Mouse (Mus musculus): ENCODE results near the gene Msln. TPM values are rescaled to one million over a fixed set of nuclear protein-coding genes. Genes with fewer than 3 reads are reported as not detected.
A peak's percentile ranks its signal among the peaks of the same experiment; 100 is the strongest.

Gene Msln
- polyA plus RNA-seq, 1 experiment = 9.6 TPM

DNA sequence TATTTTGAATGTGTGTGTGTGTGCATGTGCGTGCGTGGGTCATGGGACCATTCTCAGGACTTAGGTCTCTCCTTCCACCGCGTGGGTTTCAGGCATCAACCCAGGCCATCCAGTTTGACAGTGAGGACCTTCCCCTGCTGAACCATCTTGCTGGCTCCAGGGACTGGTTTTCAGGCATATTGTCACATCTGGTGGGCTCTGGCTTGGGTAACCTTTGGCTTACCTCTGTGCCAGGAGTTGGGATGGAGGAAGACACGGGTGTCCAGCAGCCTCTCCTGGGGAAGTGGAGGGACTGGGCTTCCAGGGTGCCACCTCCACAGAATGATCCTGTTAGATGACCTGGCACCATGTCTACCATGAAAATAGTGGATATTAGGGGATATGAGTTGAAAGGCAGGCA is 23.8 kb upstream of the Msln start:
- H3K4me1 ChIP-seq (ENCODE audit: control insufficient read depth, insufficient read depth, low read length) = no peaks in the 10 kb centered on the region
- TF ChIP-seq CTCF (IDR thresholded peaks at IDR 0.05; ENCODE audit: low read depth, low read length) (no peak), POLR2A (IDR thresholded peaks at IDR 0.05; ENCODE audit: insufficient read depth, low read length) (no peak), EP300 (IDR thresholded peaks at IDR 0.05; ENCODE audit: insufficient read depth, low read depth, low read length) (no peak)
- no peaks in the 10 kb centered on the region for H3K27me3 ChIP-seq (ENCODE audit: control insufficient read depth, insufficient read depth, low read length, poor library complexity, severe bottlenecking)
- no peak overlapping the region for H3K27ac ChIP-seq (ENCODE audit: insufficient read depth, low read length)
- H3K36me3 ChIP-seq (ENCODE audit: control insufficient read depth, insufficient read depth, low read length, poor library complexity, severe bottlenecking) = peaks cover 4% of the 10 kb centered on the region
- H3K4me3 ChIP-seq (ENCODE audit: low read depth, low read length) = no peak overlapping the region
- no peaks in the 10 kb centered on the region for H3K9me3 ChIP-seq (replicated peaks; ENCODE audit: control insufficient read depth, insufficient read depth, low read length, poor library complexity, severe bottlenecking)
- H3K9ac ChIP-seq (ENCODE audit: low read depth, poor library complexity, severe bottlenecking) = no peak overlapping the region

DNA sequence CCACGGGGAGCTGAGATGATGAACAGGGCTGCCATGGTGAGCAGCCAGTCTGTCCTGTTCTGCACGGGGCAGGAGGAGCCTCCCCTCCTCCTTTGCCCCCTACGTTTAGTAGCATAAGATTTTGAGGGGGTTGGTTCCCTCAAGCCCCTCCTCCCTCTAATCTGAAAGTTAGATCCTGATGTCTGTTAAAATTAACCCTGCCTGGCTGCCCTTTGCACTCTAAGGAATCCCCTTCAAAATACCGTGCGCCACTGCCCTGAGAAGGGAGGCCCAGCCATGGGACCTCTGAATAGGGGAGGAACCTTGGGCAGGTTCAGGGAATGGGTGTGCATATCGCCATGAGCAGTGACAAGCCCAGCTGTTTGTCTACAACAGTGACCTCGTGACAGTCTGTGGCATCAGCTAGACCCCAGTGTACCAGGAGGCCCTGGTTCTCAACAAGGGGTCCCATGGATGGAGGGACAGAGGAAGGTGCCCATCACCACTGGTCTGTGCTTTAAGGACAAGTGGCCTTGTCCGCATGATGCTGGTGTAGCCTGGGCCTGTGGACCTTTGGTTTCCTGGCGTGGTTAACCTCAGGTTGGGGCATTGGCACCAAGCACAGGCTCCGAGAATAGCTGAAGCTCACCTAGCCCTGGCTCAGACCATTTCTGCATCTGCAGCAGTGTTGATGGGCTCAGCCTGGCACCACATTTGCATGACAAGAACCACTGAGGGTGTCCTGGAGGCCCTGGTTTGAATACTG is 21.3 kb upstream of the Msln start:
- Histone ChIP-seq H3K9me3 (replicated peaks; ENCODE audit: control insufficient read depth, insufficient read depth, low read length, poor library complexity, severe bottlenecking) (no peaks in the 10 kb centered on the region), H3K4me1 (ENCODE audit: control insufficient read depth, insufficient read depth, low read length) (no peaks in the 10 kb centered on the region), H3K27me3 (ENCODE audit: control insufficient read depth, insufficient read depth, low read length, poor library complexity, severe bottlenecking) (no peaks in the 10 kb centered on the region), H3K27ac (ENCODE audit: insufficient read depth, low read length) (no peak overlapping the region), H3K9ac (ENCODE audit: low read depth, poor library complexity, severe bottlenecking) (no peak overlapping the region), H3K4me3 (ENCODE audit: low read depth, low read length) (no peak overlapping the region), H3K36me3 (ENCODE audit: control insufficient read depth, insufficient read depth, low read length, poor library complexity, severe bottlenecking) (no peaks in the 10 kb centered on the region)
- TF ChIP-seq EP300 (IDR thresholded peaks at IDR 0.05; ENCODE audit: insufficient read depth, low read depth, low read length) (no peak), POLR2A (IDR thresholded peaks at IDR 0.05; ENCODE audit: insufficient read depth, low read length) (no peak), CTCF (IDR thresholded peaks at IDR 0.05; ENCODE audit: low read depth, low read length) (no peak)

DNA sequence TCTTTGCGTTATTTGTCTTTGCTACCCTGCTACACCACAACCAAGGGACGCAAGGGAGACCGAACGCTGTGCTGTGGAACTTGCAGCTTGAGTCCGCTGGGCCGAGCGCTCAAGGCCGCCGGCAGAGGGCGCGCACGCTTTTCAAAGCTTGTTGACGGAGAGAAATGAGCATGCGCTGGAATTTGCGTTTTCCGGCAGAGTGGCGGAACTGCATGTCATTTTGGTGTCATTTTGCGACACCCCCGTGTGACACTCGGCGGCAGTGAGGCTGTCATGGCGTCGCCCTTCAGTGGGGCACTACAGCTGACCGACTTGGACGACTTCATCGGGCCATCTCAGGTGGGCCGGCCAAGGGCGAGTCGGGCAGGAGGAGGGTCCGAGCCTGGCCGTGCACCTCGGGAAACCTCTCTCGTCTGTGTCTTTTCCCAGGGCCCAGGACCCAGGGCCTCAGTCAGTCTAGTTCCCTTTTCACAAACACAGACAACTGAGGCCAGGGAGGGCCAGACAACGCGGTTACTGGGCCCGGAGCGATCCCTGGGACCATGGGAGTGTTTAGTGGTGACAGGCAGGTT is 19.5 kb upstream of the Msln start, which contains the start of gene Narfl:
Narfl (plus strand) TSS at position 228 of the 572 bp plus-strand sequence.
- H3K9me3 ChIP-seq (replicated peaks; ENCODE audit: control insufficient read depth, insufficient read depth, low read length, poor library complexity, severe bottlenecking) = no peaks in the 10 kb centered on the region
- TF ChIP-seq CTCF (IDR thresholded peaks at IDR 0.05; ENCODE audit: low read depth, low read length) = peak; percentile 95
- TF ChIP-seq POLR2A (IDR thresholded peaks at IDR 0.05; ENCODE audit: insufficient read depth, low read length) = no peak
- H3K9ac ChIP-seq (ENCODE audit: low read depth, poor library complexity, severe bottlenecking) = peak within 1 kb of the TSS; percentile 21
- no peaks in the 10 kb centered on the region for H3K4me1 ChIP-seq (ENCODE audit: control insufficient read depth, insufficient read depth, low read length)
- H3K27ac ChIP-seq (ENCODE audit: insufficient read depth, low read length) = peak within 1 kb of the TSS; percentile 45
- H3K36me3 ChIP-seq (ENCODE audit: control insufficient read depth, insufficient read depth, low read length, poor library complexity, severe bottlenecking) = no peaks in the 10 kb centered on the region
- peak within 1 kb of the TSS; percentile 64 for H3K4me3 ChIP-seq (ENCODE audit: low read depth, low read length)
- H3K27me3 ChIP-seq (ENCODE audit: control insufficient read depth, insufficient read depth, low read length, poor library complexity, severe bottlenecking) = no peaks in the 10 kb centered on the region

DNA sequence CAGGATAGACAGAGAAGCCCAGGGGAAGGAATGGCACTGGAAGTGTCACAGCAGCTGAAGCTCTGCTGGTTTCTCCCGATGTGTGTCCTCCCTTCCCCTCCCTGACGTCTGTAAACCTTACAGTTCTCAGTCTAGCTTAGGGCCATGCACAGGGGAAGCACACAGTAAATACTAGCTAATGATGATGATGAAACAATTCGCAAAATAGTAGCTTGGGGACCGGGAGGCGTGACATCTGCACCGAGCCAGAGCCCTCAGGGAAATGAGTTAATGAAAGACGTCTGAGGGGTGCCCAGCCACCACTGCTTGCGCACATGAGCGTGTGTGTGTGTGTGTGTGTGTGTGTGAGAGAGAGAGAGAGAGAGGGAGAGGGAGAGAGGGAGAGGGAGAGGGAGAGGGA is 15.2 kb upstream of the Msln start:
- Histone ChIP-seq H3K27me3 (ENCODE audit: control insufficient read depth, insufficient read depth, low read length, poor library complexity, severe bottlenecking) (no peaks in the 10 kb centered on the region), H3K4me1 (ENCODE audit: control insufficient read depth, insufficient read depth, low read length) (no peaks in the 10 kb centered on the region), H3K27ac (ENCODE audit: insufficient read depth, low read length) (no peak overlapping the region), H3K9me3 (replicated peaks; ENCODE audit: control insufficient read depth, insufficient read depth, low read length, poor library complexity, severe bottlenecking) (no peaks in the 10 kb centered on the region), H3K36me3 (ENCODE audit: control insufficient read depth, insufficient read depth, low read length, poor library complexity, severe bottlenecking) (no peaks in the 10 kb centered on the region), H3K4me3 (ENCODE audit: low read depth, low read length) (no peak overlapping the region), H3K9ac (ENCODE audit: low read depth, poor library complexity, severe bottlenecking) (no peak overlapping the region)
- TF ChIP-seq CTCF (IDR thresholded peaks at IDR 0.05; ENCODE audit: low read depth, low read length) (no peak), POLR2A (IDR thresholded peaks at IDR 0.05; ENCODE audit: insufficient read depth, low read length) (no peak), EP300 (IDR thresholded peaks at IDR 0.05; ENCODE audit: insufficient read depth, low read depth, low read length) (no peak)

DNA sequence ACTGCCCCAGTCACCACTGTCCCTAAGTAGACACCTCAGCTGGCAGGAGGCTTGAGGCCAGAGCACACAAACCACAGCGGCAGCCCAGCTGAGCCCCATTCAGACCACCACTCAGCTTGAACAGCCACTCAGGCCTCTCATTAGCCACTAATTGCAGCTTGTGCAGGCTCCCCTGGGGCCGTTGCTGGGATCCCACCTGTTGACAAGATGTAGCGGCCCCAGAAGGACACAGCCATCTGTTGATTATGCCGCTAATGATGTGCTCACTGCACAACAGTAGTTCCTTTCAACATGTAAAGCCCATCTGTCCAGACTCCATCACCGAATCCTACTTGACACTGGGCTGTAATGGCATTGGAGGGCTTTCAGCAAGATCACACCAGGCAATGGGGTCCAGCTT is 11.7 kb upstream of the Msln start:
- no peaks in the 10 kb centered on the region for H3K27me3 ChIP-seq (ENCODE audit: control insufficient read depth, insufficient read depth, low read length, poor library complexity, severe bottlenecking)
- no peaks in the 10 kb centered on the region for H3K9me3 ChIP-seq (replicated peaks; ENCODE audit: control insufficient read depth, insufficient read depth, low read length, poor library complexity, severe bottlenecking)
- no peak overlapping the region for H3K4me3 ChIP-seq (ENCODE audit: low read depth, low read length)
- no peak for TF ChIP-seq CTCF (IDR thresholded peaks at IDR 0.05; ENCODE audit: low read depth, low read length)
- no peak for TF ChIP-seq POLR2A (IDR thresholded peaks at IDR 0.05; ENCODE audit: insufficient read depth, low read length)
- peaks cover 7% of the 10 kb centered on the region for H3K4me1 ChIP-seq (ENCODE audit: control insufficient read depth, insufficient read depth, low read length)
- H3K36me3 ChIP-seq (ENCODE audit: control insufficient read depth, insufficient read depth, low read length, poor library complexity, severe bottlenecking) = no peaks in the 10 kb centered on the region
- H3K9ac ChIP-seq (ENCODE audit: low read depth, poor library complexity, severe bottlenecking) = no peak overlapping the region
- H3K27ac ChIP-seq (ENCODE audit: insufficient read depth, low read length) = no peak overlapping the region

DNA sequence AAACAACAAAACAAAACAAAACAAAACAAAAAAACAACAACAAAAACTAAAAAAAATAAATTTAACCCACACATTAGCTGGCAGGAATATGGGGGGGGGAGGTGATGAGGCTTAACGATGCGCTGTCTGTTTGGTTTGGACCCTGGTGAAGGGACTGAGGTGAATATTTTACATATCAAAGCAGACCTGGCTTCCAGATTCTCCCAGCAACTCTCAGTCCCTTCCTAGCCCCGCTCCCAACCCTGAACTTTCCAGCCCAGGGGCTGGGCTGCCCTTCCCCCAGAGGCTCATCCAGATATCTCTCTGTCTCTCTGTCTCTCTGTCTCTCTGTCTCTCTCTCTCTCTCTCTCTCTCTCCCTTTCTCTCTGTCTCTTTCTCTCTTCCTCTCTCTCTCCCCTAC is 8.4 kb upstream of the Msln start:
- Histone ChIP-seq H3K4me3 (ENCODE audit: low read depth, low read length) (no peak overlapping the region), H3K9me3 (replicated peaks; ENCODE audit: control insufficient read depth, insufficient read depth, low read length, poor library complexity, severe bottlenecking) (no peaks in the 10 kb centered on the region), H3K36me3 (ENCODE audit: control insufficient read depth, insufficient read depth, low read length, poor library complexity, severe bottlenecking) (no peaks in the 10 kb centered on the region), H3K27me3 (ENCODE audit: control insufficient read depth, insufficient read depth, low read length, poor library complexity, severe bottlenecking) (no peaks in the 10 kb centered on the region), H3K4me1 (ENCODE audit: control insufficient read depth, insufficient read depth, low read length) (peaks cover 7% of the 10 kb centered on the region), H3K9ac (ENCODE audit: low read depth, poor library complexity, severe bottlenecking) (no peak overlapping the region), H3K27ac (ENCODE audit: insufficient read depth, low read length) (peak overlapping the region; percentile 56; the same call in 1 of the 2 replicates)
- no peak for TF ChIP-seq CTCF (IDR thresholded peaks at IDR 0.05; ENCODE audit: low read depth, low read length)
- no peak for TF ChIP-seq POLR2A (IDR thresholded peaks at IDR 0.05; ENCODE audit: insufficient read depth, low read length)
- no peak for TF ChIP-seq EP300 (IDR thresholded peaks at IDR 0.05; ENCODE audit: insufficient read depth, low read depth, low read length)
